Mouse (Mus musculus) megakaryocyte, embryonic 14.5 days (primary cell): ENCODE results near the gene Gpr88. TPM values are rescaled to one million over a fixed set of nuclear protein-coding genes. Genes with fewer than 3 reads are reported as not detected.

Source experiments
- H3K27me3 ChIP-seq: replicated peaks from 2 replicates; pipeline ENCODE3; 2012; ENCODE audit warnings: inconsistent platforms
- H3K36me3 ChIP-seq: replicated peaks from 2 replicates; pipeline ENCODE3; 2012; ENCODE audit warnings: low read length, inconsistent platforms, mixed read lengths
- H3K4me1 ChIP-seq: 2 replicates; pipeline ENCODE4 v1.6.1; 2012; ENCODE audit warnings: inconsistent platforms
- H3K4me3 ChIP-seq: replicated peaks from 2 replicates; pipeline ENCODE3; 2012; ENCODE audit warnings: moderate library complexity, mild to moderate bottlenecking, inconsistent platforms
- H3K9me3 ChIP-seq: 2 replicates; pipeline ENCODE4 v1.6.1; 2012; ENCODE audit warnings: inconsistent platforms
- FLI1 ChIP-seq: IDR thresholded peaks from 2 replicates; pipeline ENCODE4 v1.6.1; 2012; ENCODE audit warnings: low read length, inconsistent platforms, mixed read lengths
- GATA1 ChIP-seq: IDR thresholded peaks from 3 replicates; pipeline ENCODE4 v1.6.1; 2012; ENCODE audit warnings: mixed read lengths, low read length, inconsistent platforms, borderline replicate concordance
- polyA plus RNA-seq: library from polyadenylated mRNA; stranded (reverse); fragments of >175 nt; gene quantifications from 2 replicates; pipeline ENCODE4 v1.2.3, GENCODE M21; 2012; ENCODE audit warnings: low replicate concordance; ENCODE audit not compliant: insufficient read depth

The Gpr88 gene
- polyA plus RNA-seq, 1 experiment = 0.07 TPM

GRCm38 (mm10) chr3:116281663-116282062 is 28.4 kb upstream of the Gpr88 start:
- H3K4me3 ChIP-seq = no peak overlapping the region
- H3K4me1 ChIP-seq = no peaks in the 10 kb centered on the region
- no peaks in the 10 kb centered on the region for H3K27me3 ChIP-seq
- TF ChIP-seq GATA1 = no peak
- no peak for TF ChIP-seq FLI1
- no peaks in the 10 kb centered on the region for H3K9me3 ChIP-seq
- peaks cover 35% of the 10 kb centered on the region for H3K36me3 ChIP-seq

DNA sequence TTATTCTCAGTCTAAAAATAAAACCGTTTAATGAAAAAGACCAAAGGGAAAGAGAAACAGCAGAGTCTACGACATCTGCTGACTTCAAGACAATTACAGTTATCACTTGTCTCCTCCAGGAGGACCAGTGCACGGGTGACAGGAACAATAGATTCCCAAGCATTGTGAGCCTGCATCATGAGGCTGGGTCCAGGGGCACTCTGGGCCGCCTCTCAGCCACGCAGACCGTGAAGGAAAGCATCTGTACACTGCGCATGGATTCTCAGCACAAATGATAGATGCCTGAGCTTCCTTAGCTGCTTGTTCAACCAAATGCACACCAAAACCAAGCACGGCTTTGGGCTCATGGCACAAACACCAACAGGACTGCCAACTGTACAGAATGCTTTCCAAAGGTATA is 23.8 kb upstream of the Gpr88 start:
- Histone ChIP-seq H3K27me3 (no peaks in the 10 kb centered on the region), H3K4me3 (no peak overlapping the region), H3K4me1 (no peaks in the 10 kb centered on the region), H3K36me3 (peaks cover 43% of the 10 kb centered on the region), H3K9me3 (no peaks in the 10 kb centered on the region)
- TF ChIP-seq GATA1 (no peak), FLI1 (no peak)

- TF ChIP-seq GATA1 (no peak), FLI1 (no peak)
- peaks cover 15% of the 10 kb centered on the region for H3K36me3 ChIP-seq
- H3K9me3 ChIP-seq = no peaks in the 10 kb centered on the region
- H3K27me3 ChIP-seq = no peaks in the 10 kb centered on the region
- no peak overlapping the region for H3K4me3 ChIP-seq
- H3K4me1 ChIP-seq = no peaks in the 10 kb centered on the region
Measured at GRCm38 (mm10) chr3:116271679-116272078, 18.4 kb upstream of the Gpr88 start.

DNA sequence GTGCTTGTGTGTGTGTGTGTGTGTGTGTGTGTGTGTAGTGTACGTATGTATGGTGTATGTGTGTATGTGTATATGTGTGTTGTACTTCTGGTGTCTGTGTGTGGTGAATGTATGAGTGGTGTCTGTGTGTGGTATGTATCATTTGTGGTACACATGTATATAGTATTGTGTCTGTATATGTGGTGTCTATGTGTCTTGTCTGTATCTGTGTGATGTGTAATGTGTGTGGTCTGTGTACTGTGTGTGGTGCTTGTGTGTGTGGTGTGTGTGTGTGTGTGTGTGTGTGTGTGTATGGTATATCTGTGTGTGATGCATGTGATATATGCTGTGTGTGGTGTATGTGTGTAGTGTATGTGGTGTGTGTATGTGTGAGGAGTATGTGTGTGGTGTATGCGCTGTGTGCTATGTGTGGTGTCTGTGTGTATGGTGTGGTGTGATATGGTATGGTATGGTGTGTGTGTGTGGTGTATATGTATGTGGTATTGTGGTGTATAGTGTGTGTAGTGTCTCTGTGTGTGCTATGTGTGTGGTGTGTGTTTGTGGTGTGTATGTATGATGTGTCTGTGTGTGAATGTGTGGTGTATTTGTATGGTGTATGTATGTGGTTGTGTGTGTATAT is 13.8 kb upstream of the Gpr88 start:
- H3K36me3 ChIP-seq = no peaks in the 10 kb centered on the region
- H3K27me3 ChIP-seq = peaks cover under 1% of the 10 kb centered on the region
- H3K9me3 ChIP-seq = no peaks in the 10 kb centered on the region
- no peaks in the 10 kb centered on the region for H3K4me1 ChIP-seq
- TF ChIP-seq GATA1 (0 out of 3 replicates have a peak, but pooled peaks have one; percentile 6), FLI1 (no peak)
- no peak overlapping the region for H3K4me3 ChIP-seq

GRCm38 (mm10) chr3:116266360-116266759 is 13.1 kb upstream of the Gpr88 start:
- no peak overlapping the region for H3K4me3 ChIP-seq
- no peaks in the 10 kb centered on the region for H3K4me1 ChIP-seq
- no peak for TF ChIP-seq FLI1
- no peak for TF ChIP-seq GATA1

DNA sequence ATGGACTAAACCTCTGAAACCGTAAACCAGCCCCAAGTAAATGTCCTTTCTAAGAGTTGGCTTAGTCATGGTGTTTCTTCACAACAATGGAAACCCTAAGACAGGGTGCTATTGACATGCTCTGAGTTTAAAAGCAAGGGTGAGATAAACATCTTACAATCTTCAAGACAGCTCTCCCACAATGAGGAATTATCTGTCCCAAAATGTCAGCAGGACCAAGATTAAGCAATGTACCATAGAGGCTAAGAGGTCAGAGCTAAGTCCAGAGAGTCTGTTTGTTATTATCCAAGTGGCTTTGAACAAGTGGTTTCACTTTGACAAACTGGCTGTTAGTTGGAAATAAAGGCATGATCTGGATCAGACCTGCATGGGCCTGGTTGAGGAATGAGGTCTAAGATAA is 10.7 kb upstream of the Gpr88 start:
- Histone ChIP-seq H3K9me3 (no peaks in the 10 kb centered on the region), H3K4me1 (no peaks in the 10 kb centered on the region), H3K27me3 (peaks cover 7% of the 10 kb centered on the region), H3K4me3 (no peak overlapping the region), H3K36me3 (no peaks in the 10 kb centered on the region)
- TF ChIP-seq GATA1 (no peak), FLI1 (no peak)

More at GRCm38 (mm10) chr3:116266360-116266759, 13.1 kb upstream of the Gpr88 start:
- Histone ChIP-seq H3K27me3 (peaks cover 2% of the 10 kb centered on the region), H3K36me3 (no peaks in the 10 kb centered on the region), H3K9me3 (no peaks in the 10 kb centered on the region)

DNA sequence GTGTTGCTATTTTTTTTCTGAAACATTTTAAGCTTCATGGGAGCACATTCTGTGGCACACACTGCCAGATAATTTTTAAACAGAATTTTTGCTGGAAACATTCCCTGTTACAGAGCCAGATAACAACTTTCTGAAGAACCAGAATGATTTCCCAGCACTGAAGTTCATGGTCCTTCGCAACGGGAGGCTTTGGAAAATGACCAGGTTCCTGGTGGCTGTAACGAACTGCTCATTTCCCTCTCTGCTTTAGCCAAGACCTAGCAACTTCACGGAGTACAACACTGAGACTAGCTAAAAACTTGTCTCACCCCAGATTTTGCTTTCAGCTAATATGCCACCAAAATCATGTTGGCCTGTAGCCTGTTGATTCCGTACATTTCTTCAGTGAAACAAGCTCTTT is 9.8 kb upstream of the Gpr88 start:
- Histone ChIP-seq H3K9me3 (no peaks in the 10 kb centered on the region), H3K4me1 (no peaks in the 10 kb centered on the region), H3K27me3 (peaks cover 7% of the 10 kb centered on the region), H3K36me3 (no peaks in the 10 kb centered on the region), H3K4me3 (no peak overlapping the region)
- TF ChIP-seq FLI1 = no peak

DNA sequence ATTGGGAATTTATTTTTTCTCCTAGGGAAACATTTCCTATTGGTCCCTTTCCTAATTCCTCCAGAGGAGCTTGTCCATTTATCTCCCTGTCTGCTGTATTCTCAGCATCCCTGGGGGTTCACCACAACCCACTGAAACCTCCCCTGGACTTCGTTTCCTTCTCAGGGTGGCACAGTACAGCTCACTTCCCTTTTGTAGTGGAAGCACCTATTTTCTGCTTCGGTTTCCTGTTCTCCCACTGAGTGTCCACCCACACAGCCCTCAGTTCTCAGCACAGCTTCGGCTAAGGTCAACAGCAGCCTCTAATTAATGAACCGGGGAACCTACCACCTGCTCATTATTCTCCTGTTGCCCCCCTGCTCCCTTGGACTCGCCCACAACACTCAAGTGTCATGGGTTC is 2.8 kb upstream of the Gpr88 start:
- Histone ChIP-seq H3K4me1 (peaks cover 26% of the 10 kb centered on the region), H3K9me3 (0 out of 2 replicates have a peak, but pooled peaks cover 4% of the 10 kb centered on the region), H3K4me3 (no peak overlapping the region), H3K27me3 (peaks cover 50% of the 10 kb centered on the region), H3K36me3 (no peaks in the 10 kb centered on the region)
- TF ChIP-seq FLI1 (no peak), GATA1 (no peak)

GRCm38 (mm10) chr3:116252255-116253040 is 855 bp downstream of the Gpr88 start:
- Histone ChIP-seq H3K4me3 (peak overlapping the region; percentile 88), H3K4me1 (peaks cover 26% of the 10 kb centered on the region), H3K36me3 (no peaks in the 10 kb centered on the region), H3K9me3 (0 out of 2 replicates have a peak, but pooled peaks cover 4% of the 10 kb centered on the region), H3K27me3 (peaks cover 77% of the 10 kb centered on the region)
- TF ChIP-seq GATA1 (no peak), FLI1 (no peak)

DNA sequence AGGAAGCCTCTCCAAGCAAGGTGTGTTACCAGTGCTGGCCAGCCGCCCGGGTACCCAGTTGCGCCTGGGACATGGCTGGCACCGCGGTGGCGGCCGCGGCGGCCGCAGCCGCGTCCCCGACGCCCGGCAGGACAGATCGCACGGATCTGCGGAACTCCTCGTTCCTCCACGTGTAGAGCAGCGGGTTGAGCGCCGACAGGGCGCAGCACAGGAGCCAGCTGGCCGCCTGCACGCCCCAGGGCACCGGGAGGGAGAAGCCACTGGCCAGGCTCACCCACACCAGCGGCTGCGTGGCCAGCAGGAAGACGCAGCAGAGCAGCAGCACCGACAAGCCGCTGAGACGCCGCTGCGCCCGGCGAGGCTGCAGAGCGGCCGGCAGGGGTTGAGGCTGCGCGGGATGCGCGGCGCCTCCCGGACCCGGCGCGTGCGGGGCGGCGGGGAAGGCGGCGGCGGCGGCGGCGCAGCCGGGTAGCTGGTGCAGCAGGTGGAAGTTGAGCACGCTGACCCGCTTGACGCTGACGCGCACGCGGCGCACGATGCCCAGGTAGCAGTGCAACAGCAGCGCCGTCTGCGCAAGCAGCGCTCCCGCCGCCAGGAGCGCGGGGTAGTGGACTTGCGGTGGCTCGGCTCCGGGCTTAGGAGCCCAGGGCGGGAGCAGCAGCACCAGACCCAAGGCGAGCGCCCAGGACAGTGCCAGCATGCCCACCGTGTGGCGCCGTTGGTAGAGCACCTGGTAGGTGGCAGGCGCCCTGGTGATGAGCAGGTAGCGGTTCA is 1.6 kb downstream of the Gpr88 start:
- H3K4me1 ChIP-seq = peaks cover 26% of the 10 kb centered on the region
- H3K4me3 ChIP-seq = peak overlapping the region; percentile 88
- H3K9me3 ChIP-seq = 0 out of 2 replicates have a peak, but pooled peaks cover 4% of the 10 kb centered on the region
- H3K36me3 ChIP-seq = no peaks in the 10 kb centered on the region
- H3K27me3 ChIP-seq = peaks cover 80% of the 10 kb centered on the region
- TF ChIP-seq FLI1 (no peak), GATA1 (no peak)
